Mouse (Mus musculus) small intestine, adult 10 weeks (tissue): ENCODE data around the gene Chrm5. TPM values are rescaled to one million over a fixed set of nuclear protein-coding genes. Genes with fewer than 3 reads are reported as not detected.

Experiments
- polyA plus RNA-seq: library from polyadenylated mRNA; stranded (reverse); fragments of 350-450 nt; fragmentation: Illumina TruSeq; extraction: RNeasy Lipid Tissue Mini Kit (QIAGEN cat#74804); gene quantifications from one replicate; pipeline ENCODE4 v1.2.3, GENCODE M21; 2014; ENCODE audit warnings: low replicate concordance

The Chrm5 gene
- polyA plus RNA-seq: not detected

DNA sequence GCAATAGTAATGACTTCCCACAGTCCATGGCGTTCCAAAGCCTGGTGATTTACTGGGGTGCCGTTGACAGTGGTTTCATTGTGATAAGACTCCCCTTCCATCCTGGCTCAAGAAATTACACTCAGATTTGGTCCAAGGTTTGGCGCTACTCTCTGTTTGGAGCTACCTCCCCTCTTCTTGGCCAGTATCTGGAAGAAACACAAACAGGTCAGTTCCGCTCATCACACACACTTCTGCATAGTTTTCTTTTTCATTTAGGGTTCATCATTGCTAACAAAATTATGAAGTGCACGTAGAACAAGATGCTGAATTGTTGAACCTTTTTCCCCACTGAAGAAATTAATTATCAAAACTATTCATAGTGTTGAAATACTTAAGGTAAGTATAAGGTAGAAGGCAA lies at the start of gene Chrm5:
Chrm5 (minus strand) TSS at position 101 of the 400 bp plus-strand sequence.

DNA sequence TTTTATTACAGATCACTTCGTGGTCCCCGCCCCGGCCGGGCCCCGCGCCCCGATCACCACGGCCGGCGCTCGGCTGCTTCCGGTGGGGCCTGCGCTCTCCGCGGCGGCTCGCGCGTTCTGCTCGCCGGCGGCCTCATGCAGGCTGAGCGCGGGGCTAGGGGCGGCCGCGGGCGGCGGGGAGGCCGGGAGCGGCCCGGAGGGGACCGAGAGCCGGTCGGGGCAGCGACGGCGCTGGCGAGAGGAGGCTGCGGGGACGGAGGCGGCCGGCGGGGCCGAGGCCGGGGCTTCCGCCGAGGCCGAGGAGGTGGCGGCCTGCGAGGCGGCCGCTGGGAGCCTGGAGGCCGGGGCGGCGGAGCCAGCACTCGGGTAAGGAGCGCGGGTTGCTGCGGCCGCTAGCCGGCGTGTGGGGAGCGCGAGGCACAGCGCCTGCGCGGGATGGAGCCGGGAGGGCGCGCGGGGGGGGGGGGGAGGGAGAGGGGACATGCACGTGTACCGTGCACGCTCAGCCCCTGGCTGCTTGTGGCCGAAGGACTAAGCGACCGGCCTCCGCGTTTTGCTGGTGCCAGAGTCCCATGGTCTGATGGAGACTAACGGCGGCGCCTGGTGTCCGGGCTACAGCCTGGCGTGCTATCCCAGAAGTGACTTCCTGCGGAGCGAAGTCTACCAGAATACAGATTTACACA lies 12.4 kb upstream of the Chrm5 start, which contains the start of gene Aven:
Aven (plus strand) TSS at position 109 of the 683 bp plus-strand sequence.

GRCm38 (mm10) chr2:112454862-112455564 lies 25.6 kb downstream of the Chrm5 start, which contains the start of gene Emc7:
Emc7 (plus strand) TSS chr2:112454997.

Other genes starting within 250 kb of the Chrm5 start
- not detected for gene Lpcat4, start 241.3 kb downstream of the Chrm5 start, polyA plus RNA-seq
- gene Nutm1, start 221.5 kb downstream of the Chrm5 start, polyA plus RNA-seq: not detected
- gene Nop10, start 218.8 kb downstream of the Chrm5 start, polyA plus RNA-seq: 12.3 TPM
- 97.3 TPM for gene Slc12a6, start 214.9 kb downstream of the Chrm5 start, polyA plus RNA-seq
- gene Gm21985, start 214.5 kb downstream of the Chrm5 start, polyA plus RNA-seq: not detected
- 53.2 TPM for gene Emc4, start 112.7 kb downstream of the Chrm5 start, polyA plus RNA-seq
- gene Katnbl1, start 101.6 kb downstream of the Chrm5 start, polyA plus RNA-seq: 43.7 TPM
- 31.0 TPM for gene Emc7, start 25.8 kb downstream of the Chrm5 start, polyA plus RNA-seq
- gene Aven, start 12.2 kb upstream of the Chrm5 start, polyA plus RNA-seq: 3.2 TPM